In genomic region chr12:77698088-77698487, GRCm38 (mm10) we compare ENCODE assay signal across 13 mouse cellular contexts.
DNase-seq lines count a peak whose midpoint lies in the region; ATAC-seq and TF ChIP-seq lines count a peak whose summit lies in the region.
"Had no signal": no experiment of that assay in that cellular context is flagged by ENCODE, and none has a peak within 500 bp of the region (broad histone marks: within the 10 kb centered on the region; RNA-seq: fewer than 3 reads in every experiment).

No protein-coding gene starts in this region.

- TF ChIP-seq CTCF in heart, adult 2 months (IDR thresholded peaks at IDR 0.05) = no peak
- no peak for TF ChIP-seq CTCF in intestine, postnatal 0 days (IDR thresholded peaks at IDR 0.05; ENCODE audit: low read depth)

- TF ChIP-seq EP300 in heart, adult 2 months (IDR thresholded peaks at IDR 0.05; ENCODE audit: insufficient read depth, low read depth, low read length) = no peak

- H3K9ac ChIP-seq in heart, adult 2 months (ENCODE audit: low read depth, low read length) = no peak overlapping the region
- H3K9ac ChIP-seq in intestine, postnatal 0 days (ENCODE audit: low read depth, low read length) = no peak overlapping the region
- H3K9ac ChIP-seq: kidney, embryonic 15.5 days; liver, embryonic 15.5 days had no signal

- ATAC-seq in intestine, postnatal 0 days = no peak

- no peak for TF ChIP-seq POLR2A in heart, adult 2 months (IDR thresholded peaks at IDR 0.05; ENCODE audit: insufficient read depth, low read depth, low read length)

- no peaks in the 10 kb centered on the region for H3K4me1 ChIP-seq in heart, adult 2 months (ENCODE audit: control insufficient read depth, insufficient read depth, low read length)
- peaks cover 7% of the 10 kb centered on the region; the same call in 1 of the 2 replicates for H3K4me1 ChIP-seq in heart, embryonic 10.5 days
- no peaks in the 10 kb centered on the region for H3K4me1 ChIP-seq in intestine, postnatal 0 days (replicated peaks; ENCODE audit: control insufficient read depth, insufficient read depth, low read length)
- H3K4me1 ChIP-seq: liver, embryonic 15.5 days had no signal

- H3K27me3 ChIP-seq in heart, adult 2 months (ENCODE audit: control insufficient read depth, insufficient read depth, low read length) = no peaks in the 10 kb centered on the region
- H3K27me3 ChIP-seq in heart, embryonic 10.5 days (ENCODE audit: insufficient read depth, poor library complexity, severe bottlenecking) = no peaks in the 10 kb centered on the region
- no peaks in the 10 kb centered on the region for H3K27me3 ChIP-seq in intestine, postnatal 0 days (replicated peaks; ENCODE audit: control insufficient read depth, insufficient read depth, low read length)
- H3K27me3 ChIP-seq: kidney, embryonic 15.5 days; liver, embryonic 15.5 days had no signal

- no peak overlapping the region for H3K27ac ChIP-seq in heart, adult 2 months
- H3K27ac ChIP-seq in heart, embryonic 10.5 days = no peak overlapping the region
- no peak overlapping the region for H3K27ac ChIP-seq in intestine, postnatal 0 days (ENCODE audit: low read depth, low read length)
- H3K27ac ChIP-seq: kidney, embryonic 15.5 days; liver, embryonic 15.5 days had no signal

- no peak overlapping the region for H3K4me2 ChIP-seq in intestine, postnatal 0 days (replicated peaks; ENCODE audit: low read depth)
- H3K4me2 ChIP-seq: kidney, embryonic 15.5 days; liver, embryonic 15.5 days had no signal

- DNase-seq in heart, adult 2 months = peak; percentile 29 to 35
- DNase-seq in heart, embryonic 10.5 days (ENCODE audit: low spot score) = no peak
- DNase-seq in spleen, adult 18-20 months = peak; percentile 6 to 21
- no peak for DNase-seq in spleen, postnatal 14 days (ENCODE audit: low spot score in 2 of 2)
- DNase-seq in heart, adult 8-10 months (ENCODE audit: low spot score) = peak; percentile 28
- no peak for DNase-seq in urinary bladder, postnatal 14 days (ENCODE audit: low spot score)
- DNase-seq: adrenal gland, adult 8-10 months; left cerebral cortex, postnatal 4 days; lung, postnatal 4 days; thymus, postnatal 4 days had no signal

- no peaks in the 10 kb centered on the region for H3K36me3 ChIP-seq in heart, adult 2 months (ENCODE audit: control insufficient read depth, insufficient read depth, low read length)
- no peaks in the 10 kb centered on the region for H3K36me3 ChIP-seq in heart, embryonic 10.5 days
- no peaks in the 10 kb centered on the region for H3K36me3 ChIP-seq in intestine, postnatal 0 days (ENCODE audit: control insufficient read depth, insufficient read depth)
- H3K36me3 ChIP-seq: kidney, embryonic 15.5 days; liver, embryonic 15.5 days had no signal

- no peaks in the 10 kb centered on the region for H3K79me2 ChIP-seq in heart, adult 2 months (replicated peaks; ENCODE audit: control insufficient read depth, insufficient read depth, low read length)

- H3K9me3 ChIP-seq in heart, embryonic 10.5 days = no peaks in the 10 kb centered on the region
- H3K9me3 ChIP-seq in intestine, postnatal 0 days (ENCODE audit: control insufficient read depth) = no peaks in the 10 kb centered on the region
- H3K9me3 ChIP-seq: kidney, embryonic 15.5 days; liver, embryonic 15.5 days had no signal

- WGBS in heart, adult 2 months = 57% methylated on average over 7 of the region's 7 CpGs
- WGBS in heart, embryonic 10.5 days = 61% methylated on average over 7 of the region's 7 CpGs
- WGBS in intestine, postnatal 0 days = 78% methylated on average over 7 of the region's 7 CpGs

- intact Hi-C loops in heart, adult 2 months (cut with DNase I) = no loop called here

- no peak overlapping the region for H3K4me3 ChIP-seq in heart, adult 2 months
- no peak overlapping the region for H3K4me3 ChIP-seq in heart, embryonic 10.5 days
- H3K4me3 ChIP-seq in intestine, postnatal 0 days (ENCODE audit: low read depth, low read length) = no peak overlapping the region
- H3K4me3 ChIP-seq: kidney, embryonic 15.5 days; liver, embryonic 15.5 days had no signal

Comparison
In these comparisons a context has a peak if more than half of its experiments do, and no peak if none do; other contexts are left out.
1. DNase-seq: peak in heart, adult 2 months (2 of 2), spleen, adult 18-20 months (2 of 2) and heart, adult 8-10 months (single experiment); none in heart, embryonic 10.5 days (single experiment), spleen, postnatal 14 days (0 of 2) and urinary bladder, postnatal 14 days (single experiment).